Mouse (Mus musculus): ENCODE data around the gene 2410004B18Rik.
A peak's percentile ranks its signal among the peaks of the same experiment; 100 is the strongest.

The 2410004B18Rik gene

GRCm38 (mm10) chr3:145929525-145930400, 8.1 kb upstream of the 2410004B18Rik start:
- DNase-seq: no peak

DNA sequence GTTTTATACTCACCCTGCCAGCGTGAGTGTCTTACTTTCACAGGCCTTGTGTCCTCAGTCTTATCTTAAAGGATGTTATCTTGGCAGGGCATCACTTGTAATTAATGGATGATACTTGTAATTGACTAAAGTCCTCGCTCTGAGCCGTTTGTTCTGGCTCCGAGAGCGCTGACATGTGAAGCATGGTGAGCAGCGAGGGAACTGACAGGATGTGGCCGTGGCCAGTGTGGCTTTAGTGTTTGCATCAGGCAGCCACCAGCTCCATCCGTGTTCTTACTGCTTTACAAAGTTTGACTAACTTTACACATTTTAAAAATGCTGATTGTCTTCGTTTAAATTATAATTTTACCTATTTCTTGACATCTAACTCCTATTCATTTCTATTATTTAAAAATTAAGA, 4.0 kb upstream of the 2410004B18Rik start:
- DNase-seq: no peak

GRCm38 (mm10) chr3:145938405-145939349, 863 bp downstream of the 2410004B18Rik start:
- DNase-seq: peak; percentile 55

GRCm38 (mm10) chr3:145939402-145939801, 1.6 kb downstream of the 2410004B18Rik start:
- no peak for DNase-seq

DNA sequence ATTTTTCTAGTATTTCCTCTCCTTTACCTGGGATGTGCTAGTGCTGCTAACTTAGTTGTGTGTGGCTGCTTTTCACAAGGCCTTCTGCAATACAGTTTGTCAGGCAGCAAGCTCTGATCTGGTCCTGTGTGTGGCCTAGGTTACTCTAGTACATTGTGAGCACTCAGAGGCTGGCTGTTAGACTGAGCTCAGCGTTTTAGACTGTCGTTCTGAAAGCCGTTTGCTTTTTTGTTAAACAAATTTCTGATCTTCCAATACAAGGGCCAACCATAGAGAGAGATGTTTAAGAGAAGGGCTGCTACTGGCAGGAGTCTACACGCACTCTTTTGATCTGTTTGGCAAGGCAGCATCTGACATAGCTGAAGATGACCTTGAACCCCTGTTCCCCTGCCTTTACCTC, 2.2 kb downstream of the 2410004B18Rik start:
- no peak for DNase-seq

GRCm38 (mm10) chr3:145941971-145942370, 4.2 kb downstream of the 2410004B18Rik start:
- peak; percentile 61 for DNase-seq

GRCm38 (mm10) chr3:145944348-145944747, 6.5 kb downstream of the 2410004B18Rik start:
- DNase-seq: no peak

DNA sequence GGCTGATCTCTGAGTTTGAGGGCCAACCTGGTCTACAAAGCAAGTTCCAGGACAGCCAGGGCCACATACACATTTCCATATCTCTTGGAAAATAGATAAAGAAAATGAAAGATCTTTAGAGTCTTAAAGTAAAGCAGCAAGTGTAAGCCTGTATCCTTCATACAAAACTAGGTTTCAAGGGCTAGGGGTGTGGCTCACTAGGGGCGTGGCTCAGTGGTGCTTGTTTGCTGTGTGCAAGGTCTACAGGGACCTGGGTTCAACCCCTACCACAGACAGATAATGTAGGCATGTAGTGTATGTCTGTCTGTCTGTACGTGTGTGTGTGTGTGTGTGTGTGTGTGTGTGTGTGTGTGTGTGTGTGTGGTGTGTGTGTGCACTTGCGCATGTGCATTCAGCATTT, 8.1 kb downstream of the 2410004B18Rik start:
- DNase-seq: no peak

GRCm38 (mm10) chr3:145946654-145947053, 8.8 kb downstream of the 2410004B18Rik start:
- no peak for DNase-seq

DNA sequence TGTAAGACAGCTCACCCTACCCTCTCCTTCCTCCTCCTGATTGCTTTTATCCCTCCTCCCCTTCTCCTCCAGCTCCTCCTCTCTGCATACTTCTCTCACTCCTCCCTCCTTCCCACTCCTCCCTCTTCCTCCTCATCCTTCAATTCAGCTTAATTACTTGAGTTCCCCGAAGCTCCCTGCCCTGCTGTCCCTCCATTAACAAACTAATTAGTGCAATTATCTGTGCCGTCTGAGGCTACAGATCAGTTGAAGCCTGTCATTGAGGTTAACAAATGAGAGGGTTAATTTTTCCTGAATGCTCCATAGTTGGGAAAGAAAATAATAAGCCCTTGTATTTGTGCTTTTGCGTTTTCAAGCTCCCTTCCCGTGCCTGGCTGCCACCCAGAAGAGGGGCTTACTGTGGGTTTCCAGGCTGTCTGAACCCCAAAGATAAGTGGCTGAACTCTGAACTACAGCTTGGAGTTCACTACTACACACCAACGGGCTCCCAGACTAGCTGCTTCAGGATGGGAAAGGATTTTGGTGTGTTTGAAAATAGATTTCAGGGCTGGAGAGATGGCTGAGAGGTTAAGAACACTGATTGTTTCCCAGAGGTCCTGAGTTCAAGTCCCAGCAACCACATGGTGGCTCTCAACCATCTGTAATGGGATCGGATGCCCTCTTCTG, 9.9 kb downstream of the 2410004B18Rik start:
- DNase-seq: no peak

GRCm38 (mm10) chr3:145950034-145950814, 12.4 kb downstream of the 2410004B18Rik start:
- peak; percentile 43 for DNase-seq

GRCm38 (mm10) chr3:145950815-145951130, 13.0 kb downstream of the 2410004B18Rik start:
- DNase-seq: no peak

DNA sequence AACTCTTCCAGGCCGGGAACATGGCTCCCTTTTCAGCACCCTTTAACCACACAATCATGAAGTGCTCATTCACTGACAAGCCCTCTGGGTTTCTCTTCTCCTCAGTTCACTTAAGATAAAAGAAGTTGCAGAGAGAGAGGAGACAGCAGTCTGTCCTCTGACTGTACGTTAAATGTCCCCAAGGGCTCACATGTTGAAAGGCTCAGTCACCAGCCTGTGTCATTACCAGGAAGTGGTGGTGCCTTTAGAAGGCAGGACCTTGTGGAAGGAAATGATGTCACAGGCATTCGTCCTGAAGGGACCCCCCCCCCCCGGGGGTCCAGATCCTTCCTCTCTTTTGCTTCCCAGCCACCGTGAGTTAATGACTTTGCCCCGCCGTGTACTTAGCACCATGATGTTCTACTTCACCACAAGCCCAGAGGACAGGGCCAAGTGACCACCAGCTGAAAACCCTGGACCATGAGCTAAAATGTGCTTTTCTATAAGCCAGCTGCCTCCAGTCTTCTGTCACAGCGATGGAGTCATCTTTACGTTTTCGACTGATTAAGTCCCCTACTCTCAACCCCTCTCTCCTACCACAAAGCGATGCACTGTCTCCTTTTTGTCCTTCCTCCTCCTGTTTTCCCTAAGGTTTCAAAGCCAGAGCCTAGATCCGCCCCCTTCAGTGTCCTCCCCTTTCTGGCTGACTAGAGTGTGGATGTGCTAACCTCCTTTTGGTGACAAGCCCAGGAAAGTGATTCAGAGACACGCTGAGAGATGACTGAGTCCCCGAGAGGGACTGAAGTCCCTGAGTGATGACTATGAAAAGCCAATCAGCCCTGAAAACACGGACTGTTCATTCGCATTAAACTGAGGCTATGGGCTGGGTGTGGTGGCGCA, 13.7 kb downstream of the 2410004B18Rik start:
- no peak for DNase-seq

GRCm38 (mm10) chr3:145952945-145953344, 15.1 kb downstream of the 2410004B18Rik start:
- DNase-seq: no peak

DNA sequence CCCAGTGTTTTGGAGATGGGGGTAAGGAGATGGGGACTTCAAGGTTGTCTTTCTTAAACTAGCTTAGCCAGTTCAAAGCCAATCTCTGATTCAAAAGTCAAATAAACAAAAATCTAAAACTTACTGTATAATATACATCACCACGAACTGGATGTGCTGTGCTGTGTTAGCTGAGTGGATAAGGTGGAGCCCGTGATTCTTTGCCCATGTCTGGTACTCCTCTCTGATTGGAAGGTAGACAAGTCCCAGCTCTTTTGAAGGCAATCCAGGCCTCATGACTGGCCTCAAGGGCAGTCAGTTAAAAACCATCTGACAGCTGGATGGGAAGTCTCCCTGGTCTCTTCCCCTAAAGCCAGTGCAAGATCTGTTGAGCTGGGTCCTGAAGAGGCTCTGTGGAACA, 15.6 kb downstream of the 2410004B18Rik start:
- DNase-seq: no peak

DNA sequence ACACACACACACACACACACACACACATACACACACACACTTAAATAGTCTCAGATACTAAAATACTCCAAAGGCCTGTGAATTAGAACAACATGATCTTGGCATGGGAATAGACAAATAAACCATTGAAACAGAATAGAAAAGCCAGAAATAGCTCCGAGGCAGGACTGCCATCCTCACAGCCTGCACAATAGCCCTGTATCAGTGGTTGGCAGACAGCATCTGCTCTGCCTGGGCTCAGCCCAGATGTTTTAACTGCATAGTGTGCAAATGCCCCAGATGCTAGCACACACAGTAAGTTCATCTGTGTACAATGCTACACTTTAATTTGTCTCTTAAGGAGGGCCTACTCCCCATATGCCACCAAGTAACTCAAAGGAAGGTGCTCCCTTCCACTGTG, 22.0 kb downstream of the 2410004B18Rik start:
- no peak for DNase-seq

DNA sequence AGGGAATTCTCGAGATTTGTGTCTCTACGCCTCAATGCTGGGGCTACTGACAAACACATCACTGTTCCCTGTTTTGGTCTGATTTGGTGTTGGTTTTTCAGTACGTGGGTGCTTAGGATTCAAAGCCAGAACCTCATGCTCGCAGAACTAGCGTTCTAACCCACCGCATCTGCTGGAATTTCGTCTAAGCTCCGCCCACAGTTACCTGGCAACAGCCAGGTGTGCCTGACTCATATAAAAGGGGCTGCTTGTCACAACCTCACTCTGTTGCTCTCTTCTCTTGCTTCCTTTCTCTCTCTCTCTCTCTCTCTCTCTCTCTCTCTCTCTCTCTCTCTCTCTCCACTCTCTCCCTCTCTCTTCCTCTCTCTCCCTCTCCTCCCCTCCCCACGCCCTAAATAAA, 24.6 kb downstream of the 2410004B18Rik start:
- DNase-seq: no peak

- no peak for DNase-seq
Observed at GRCm38 (mm10) chr3:145963101-145964017, 25.5 kb downstream of the 2410004B18Rik start.

DNA sequence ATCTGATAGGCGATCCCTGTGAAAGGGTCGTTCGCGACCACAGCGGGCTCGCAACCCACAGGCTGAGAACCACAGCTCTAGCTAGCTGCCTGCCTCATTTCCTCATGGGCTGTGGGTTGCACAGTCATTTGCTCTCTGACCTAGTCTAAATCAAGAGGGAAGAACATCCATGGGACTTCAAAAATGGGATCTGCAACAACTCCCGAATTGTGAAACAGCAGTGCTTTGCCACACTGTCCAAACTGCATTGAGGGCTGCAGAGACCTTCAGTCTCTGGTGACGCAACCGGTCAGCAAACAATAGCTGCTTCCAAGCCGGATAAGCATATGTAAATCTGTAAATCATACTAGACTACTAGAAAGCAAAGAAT, 26.2 kb downstream of the 2410004B18Rik start:
- DNase-seq: no peak

DNA sequence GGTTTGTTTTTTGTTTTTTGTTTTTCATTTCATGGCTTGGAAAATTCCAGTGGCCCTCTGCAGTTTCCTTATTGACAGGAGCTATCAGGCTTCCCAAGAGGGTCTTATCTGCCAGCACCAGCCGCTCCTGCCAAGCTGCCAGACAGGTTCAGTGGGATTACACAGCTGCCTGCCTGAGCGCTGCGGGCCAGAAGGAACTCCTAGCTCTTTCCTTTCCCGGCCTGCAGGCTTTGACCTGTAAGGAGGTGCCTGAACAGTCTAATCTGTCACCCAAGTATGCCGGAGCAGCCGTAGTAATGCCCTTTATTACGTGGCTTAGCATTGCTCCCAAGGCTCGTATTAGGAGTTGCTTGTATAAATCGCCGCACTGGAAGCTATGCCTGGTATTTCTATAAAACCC, 26.7 kb downstream of the 2410004B18Rik start:
- no peak for DNase-seq
